Mouse (Mus musculus): Measurements from ENCODE around the gene Gpr31b.
"Not testable (repeated sequence)": the region's sequence is repeated elsewhere in the genome, so short reads cannot be mapped to it uniquely, and the experiment has no call there.

Gene Gpr31b

GRCm38 (mm10) chr17:13052124-13052813 lies at the start of gene Gpr31b:
Gene Gpr31b, minus strand, starts transcription at chr17:13052296.
- DNase-seq (ENCODE audit: low spot score), result not testable (repeated sequence)

DNA sequence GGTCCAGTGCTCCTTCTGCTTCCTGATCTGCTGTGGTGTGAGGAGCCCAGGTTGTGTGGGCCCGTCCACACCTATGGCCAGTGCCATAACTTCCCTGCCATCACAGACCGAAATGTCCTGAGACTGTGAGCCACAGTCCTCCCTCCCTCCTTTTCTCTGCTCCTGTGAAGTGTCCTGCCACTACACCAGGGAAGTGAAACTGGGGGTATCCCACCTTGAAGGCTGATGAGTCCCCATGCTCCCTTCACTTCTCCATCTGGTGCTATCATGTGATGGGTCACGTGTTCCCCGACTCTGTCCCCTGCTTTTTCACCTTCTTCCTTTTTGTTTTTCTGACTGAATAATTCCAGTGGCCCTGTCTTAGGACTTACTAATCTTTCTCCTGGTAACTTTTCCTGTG lies 40.9 kb upstream of the Gpr31b start:
- DNase-seq (ENCODE audit: low spot score), result not testable (repeated sequence)

- not testable (repeated sequence) for DNase-seq (ENCODE audit: low spot score)
Measured at GRCm38 (mm10) chr17:13092100-13092764, 40.1 kb upstream of the Gpr31b start.

DNA sequence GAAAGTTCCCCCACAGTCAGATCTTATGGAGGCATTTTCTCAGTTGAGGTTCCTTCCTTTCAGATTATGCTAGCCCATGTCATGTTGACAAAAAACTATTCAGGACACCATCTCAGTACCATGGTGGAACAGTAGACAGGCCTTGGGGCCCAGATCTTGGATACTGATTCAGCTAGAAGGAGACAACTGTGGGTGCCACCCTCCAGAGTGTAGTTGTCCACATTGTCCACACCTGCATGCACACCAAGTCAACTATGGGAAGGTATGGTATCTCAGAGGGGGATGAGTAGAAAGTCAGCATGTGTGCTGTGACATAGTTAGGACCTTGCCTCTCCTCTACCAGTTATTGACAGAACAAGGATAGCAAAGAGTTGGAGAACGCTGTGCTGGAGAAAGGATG lies 39.4 kb upstream of the Gpr31b start:
- DNase-seq (ENCODE audit: low spot score), result not testable (repeated sequence)

DNA sequence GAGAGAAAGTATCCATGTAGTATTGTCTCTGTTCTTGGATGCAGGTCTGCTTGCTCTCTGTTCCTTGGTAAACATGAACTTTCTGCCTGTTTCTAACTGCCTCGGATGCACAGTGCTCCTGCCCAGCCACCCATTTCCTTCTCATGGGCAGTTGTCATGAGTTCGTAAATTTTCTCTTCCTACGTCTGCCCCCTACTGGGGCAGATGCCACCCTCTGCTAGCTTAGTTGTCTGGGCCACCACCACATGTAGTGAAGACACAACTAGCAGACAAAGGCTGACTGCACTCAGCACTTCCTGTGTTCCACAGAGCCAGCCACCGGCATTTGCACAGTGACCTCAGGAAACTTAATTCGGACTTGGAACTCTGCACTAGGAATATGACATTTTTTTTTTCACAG lies 17.1 kb upstream of the Gpr31b start:
- not testable (repeated sequence) for DNase-seq (ENCODE audit: low spot score)

DNA sequence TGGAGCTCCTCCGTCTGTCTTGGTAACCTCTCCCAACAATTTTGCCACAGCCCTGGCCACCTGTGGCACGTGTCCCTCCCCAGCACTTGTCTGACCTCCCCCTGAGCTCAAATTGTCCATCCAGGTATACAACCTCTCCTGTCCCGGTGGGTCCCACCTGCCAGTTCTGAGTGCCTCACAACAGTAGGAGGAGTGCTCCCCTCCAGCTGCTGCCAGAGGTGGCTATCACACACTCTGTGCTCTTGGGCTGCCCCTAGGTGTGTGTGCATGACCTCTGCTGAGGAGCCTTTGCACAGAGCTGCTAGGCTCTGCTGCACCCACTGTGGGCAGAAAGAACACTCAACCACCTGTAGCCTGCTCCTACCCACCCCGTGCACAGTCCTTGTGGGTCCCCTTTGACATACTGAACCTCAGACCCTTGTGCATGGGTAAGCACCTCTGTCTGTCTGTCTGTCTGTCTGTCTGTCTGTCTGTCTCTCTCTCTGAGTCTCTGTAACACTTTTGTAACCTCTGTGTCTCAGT lies 15.8 kb upstream of the Gpr31b start:
- not testable (repeated sequence) for DNase-seq (ENCODE audit: low spot score)

- not testable (repeated sequence) for DNase-seq (ENCODE audit: low spot score)
Measured at GRCm38 (mm10) chr17:13062882-13063281, 10.8 kb upstream of the Gpr31b start.

GRCm38 (mm10) chr17:13060804-13061203 lies 8.7 kb upstream of the Gpr31b start, which contains the start of gene Tcp10b:
Gene Tcp10b, plus strand, starts transcription at chr17:13061104.
- DNase-seq (ENCODE audit: low spot score), result not testable (repeated sequence)

DNA sequence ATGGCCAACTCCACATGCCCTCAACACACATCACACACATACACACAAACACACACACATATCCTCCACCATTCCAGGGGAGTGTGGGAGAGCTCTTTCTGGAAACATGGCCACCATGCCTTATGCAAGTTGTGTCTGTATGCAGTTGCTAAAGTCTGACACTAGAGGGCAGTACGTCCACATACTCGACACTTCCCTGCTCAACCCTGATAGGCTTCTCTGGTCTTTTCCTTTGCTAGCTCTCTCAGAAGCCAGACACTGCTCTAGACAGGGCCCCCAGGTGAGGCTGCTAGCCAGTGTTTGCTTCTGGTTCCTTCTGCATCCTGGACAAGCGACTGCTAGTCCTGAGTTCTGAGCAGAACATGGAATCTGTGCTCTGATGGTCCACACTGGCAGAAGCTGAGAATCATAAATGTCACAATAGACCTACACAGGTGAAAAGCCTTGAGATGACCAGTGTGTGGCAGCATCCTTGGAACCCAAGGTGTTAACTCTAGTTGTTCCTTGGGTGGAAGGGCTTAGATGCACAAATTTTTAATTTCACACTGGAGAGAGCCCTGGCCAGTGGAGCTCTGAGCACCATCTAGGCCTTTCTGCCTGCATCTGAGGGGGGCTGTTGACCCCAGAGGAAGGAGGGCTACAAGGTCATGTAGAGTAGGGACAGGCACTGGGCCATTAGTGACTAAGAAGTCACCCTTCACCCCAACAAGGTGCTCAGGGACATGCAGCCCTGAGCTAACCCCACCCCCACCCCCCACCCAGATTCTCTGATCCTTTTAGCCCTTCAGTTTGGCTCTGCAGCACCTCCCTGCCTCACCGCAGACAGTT lies 8.0 kb downstream of the Gpr31b start:
- DNase-seq (ENCODE audit: low spot score), result peak; percentile 41

DNA sequence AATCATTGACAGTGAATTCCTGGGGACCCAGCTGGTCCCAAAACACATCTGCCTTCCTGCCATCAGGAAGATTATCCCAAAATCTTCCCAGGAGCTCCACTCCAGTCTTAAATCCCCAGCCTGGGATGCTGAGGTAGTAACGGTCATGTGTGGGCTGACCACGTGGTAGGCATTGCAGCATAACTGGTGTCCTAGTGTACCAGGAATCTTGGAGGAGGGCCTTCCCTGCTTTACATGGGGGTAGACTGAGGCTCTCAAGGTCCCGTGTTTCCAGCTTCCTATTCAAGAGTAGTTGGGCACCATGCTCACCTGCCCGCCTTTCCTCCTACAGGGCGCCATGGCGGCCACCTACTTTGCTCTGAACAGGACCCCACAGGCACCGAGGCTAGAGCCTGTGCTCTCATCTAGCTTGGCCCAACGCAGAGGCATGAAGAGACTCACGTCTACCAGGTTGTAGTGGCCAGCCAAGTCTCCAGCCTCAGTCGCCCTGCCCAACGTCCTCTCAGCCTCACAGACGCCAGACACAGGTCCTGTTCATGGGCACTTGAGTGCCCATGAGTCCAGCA lies 15.4 kb downstream of the Gpr31b start:
- not testable (repeated sequence) for DNase-seq (ENCODE audit: low spot score)

DNA sequence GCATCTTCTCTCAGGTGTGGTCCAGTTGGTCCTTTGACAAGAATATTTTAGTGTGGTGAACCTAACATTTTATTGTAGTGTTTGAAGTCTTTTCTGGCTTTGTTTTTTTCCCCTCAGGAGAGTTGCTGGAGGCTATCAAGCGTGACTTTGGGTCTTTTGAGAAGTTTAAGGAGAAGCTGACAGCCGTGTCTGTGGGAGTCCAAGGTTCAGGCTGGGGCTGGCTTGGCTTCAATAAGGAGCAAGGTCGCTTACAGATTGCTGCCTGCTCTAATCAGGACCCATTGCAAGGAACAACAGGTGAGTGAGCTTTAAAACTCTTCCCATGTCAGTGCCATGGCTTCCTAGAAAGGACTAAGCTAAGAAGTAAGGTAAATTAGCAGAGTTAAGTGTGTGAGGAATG lies 38.8 kb downstream of the Gpr31b start:
- DNase-seq (ENCODE audit: low spot score), result no peak

- DNase-seq (ENCODE audit: low spot score), result no peak
Measured at GRCm38 (mm10) chr17:13009887-13010286, 42.2 kb downstream of the Gpr31b start.

DNA sequence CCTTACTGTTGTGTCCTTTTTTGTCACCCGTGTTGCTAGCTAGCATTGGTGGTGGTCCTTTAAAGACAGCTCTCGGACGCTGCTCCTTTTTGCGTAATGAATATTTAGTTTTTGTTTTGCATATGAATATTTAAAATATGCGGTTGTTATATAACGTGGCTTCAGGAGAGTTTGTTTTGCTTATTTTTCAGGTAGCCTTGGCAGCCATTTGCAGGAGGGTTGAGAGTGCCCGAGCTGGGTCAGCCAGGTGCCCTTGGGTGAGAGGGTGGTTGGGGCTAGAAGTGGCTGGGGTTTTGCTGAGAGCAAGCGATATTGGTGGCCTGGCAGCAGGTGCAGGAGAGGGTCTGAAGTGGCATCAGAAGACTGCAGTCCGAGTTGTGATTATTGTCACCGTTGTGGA lies 43.6 kb downstream of the Gpr31b start:
- DNase-seq (ENCODE audit: low spot score), result no peak

DNA sequence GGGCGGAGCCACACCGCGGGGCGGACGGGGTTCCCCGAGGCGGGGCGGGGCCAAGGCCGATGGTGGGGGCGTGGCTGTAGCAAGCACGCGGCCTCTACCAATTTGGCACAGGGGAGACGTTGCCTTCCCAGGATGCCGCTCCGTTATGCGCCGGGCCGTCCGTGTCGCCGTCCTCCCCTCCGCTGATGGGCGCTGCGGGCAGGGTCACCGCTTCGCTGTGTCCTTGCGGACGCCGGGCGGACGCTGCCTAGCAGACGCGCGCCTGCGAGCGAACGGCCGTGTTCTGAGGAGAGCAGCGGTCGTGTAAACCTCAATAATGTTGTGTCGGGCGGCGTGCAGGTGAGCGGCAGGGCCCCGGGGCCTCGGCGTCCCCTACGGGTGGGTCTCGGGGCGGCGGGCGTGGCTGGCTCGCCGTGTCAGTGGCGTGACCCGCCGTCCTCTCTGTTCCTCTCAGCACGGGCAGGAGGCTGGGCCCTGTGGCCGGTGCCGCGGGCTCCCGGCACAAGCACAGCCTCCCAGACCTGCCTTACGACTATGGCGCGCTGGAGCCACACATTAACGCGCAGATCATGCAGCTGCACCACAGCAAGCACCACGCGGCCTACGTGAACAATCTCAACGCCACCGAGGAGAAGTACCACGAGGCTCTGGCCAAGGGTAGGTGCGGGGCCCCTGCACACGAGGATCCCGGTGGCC lies 44.2 kb downstream of the Gpr31b start:
- peak; percentile 99 for DNase-seq (ENCODE audit: low spot score)

GRCm38 (mm10) chr17:13006984-13007383 lies 45.1 kb downstream of the Gpr31b start:
- no peak for DNase-seq (ENCODE audit: low spot score)

DNA sequence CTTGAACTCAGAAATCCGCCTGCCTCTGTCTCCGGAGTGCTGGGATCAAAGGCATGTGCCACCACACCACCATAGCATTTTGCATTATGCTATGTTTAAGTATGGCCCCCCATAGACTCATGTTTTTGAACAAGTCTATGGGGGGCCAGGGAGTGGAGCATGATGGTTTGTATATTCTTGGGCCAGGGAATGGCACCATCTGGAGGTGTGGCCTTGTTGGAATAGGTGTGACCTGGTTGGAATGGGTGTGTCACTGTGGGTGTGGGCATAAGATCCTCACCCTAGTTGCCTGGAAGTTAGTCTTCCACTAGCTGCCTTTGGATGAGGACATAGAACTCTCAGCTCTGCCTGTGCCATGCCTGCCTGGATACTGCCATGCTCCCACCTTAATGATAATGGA lies 45.5 kb downstream of the Gpr31b start, which contains the start of gene Sod2:
Gene Sod2, plus strand, starts transcription at position 301 of the 400 bp plus-strand sequence.
- DNase-seq (ENCODE audit: low spot score), result not testable (repeated sequence)

DNA sequence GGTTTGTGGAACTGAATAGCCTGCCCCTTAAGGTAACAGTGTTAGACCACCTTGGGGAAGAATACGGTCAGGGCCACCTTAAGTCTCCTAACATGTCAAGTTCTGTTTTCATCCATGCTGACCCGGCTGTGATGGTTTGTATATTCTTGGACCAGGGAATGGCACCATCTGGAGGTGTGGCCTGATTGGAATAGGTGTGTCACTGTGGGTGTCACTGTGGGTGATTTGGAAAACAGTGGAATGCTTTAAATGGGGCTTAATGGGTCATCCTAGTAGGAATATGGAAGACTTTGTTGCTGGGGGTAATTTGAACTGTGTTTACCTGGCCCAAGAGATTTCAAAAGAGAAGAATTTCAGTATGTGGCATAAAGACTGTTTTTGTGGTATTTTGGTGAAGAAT lies 47.7 kb downstream of the Gpr31b start:
- DNase-seq (ENCODE audit: low spot score), result not testable (repeated sequence)

DNA sequence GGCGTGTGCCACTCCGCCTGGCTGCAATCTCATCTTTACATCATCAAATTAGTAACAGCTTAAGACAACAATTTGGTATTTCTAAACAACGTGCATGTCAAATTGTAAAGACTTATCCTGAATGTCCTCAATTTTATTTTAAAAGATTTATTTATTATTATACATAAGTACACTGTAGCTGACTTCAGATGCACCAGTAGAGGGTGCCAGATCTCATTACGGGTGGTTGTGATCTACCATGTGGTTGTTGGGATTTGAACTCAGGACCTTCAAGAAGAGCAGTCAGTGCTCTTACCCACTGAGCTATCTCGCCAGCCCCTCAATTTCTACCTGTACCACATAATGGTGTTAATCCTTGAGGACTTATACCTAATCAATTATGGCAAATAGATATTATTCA lies 49.9 kb downstream of the Gpr31b start:
- DNase-seq (ENCODE audit: low spot score), result not testable (repeated sequence)
